Mouse (Mus musculus) splenic B cell, adult 2 months (primary cell): ENCODE results near the gene Odc1.

Source experiments
- DNase-seq: peaks from one replicate; pipeline ENCODE4 v3.0.0-alpha.2; 2011; ENCODE audit warnings: low read depth, low spot score
- H3K27me3 ChIP-seq: 2 replicates; pipeline ENCODE4 v1.6.1; 2012; ENCODE audit warnings: mild to moderate bottlenecking, low read length, moderate library complexity, mixed read lengths; ENCODE audit not compliant: control insufficient read depth, poor library complexity, insufficient read depth, severe bottlenecking
- H3K36me3 ChIP-seq: 2 replicates; pipeline ENCODE4 v1.6.1; 2012; ENCODE audit warnings: mild to moderate bottlenecking, low read length, moderate library complexity, mixed read lengths; ENCODE audit not compliant: control insufficient read depth, poor library complexity, insufficient read depth, severe bottlenecking

The Odc1 gene

DNA sequence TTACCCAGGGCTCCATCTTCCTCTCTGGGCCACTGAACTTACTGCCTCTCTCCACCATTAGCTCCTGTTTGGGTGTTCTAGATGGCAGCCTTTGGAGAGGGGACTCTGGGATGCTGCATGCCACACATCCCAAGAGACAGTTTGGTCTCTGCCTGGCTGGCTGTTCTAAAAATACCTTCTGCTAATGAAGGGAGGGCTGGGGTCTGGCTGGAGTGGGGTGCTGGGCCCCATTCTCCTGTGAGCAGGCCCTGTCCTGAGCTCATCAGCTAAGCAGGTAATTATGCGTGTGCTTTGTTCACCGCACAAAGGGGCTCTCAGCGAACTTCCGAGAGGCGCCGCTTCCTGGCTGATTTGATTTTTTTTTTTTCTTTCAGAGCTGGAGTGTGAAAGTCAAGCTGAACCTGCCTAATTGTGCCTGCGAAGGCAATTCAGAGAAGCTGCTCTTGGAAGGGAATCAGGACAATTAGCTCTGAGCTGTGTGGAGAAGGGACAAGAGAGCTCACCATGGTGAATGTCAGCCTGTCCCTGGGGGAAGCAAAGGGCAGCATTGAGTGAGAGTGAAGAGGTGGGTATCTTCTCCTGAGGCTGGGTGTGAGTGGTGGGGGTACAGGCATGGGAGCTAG, 12.9 kb downstream of the Odc1 start:
- Histone ChIP-seq H3K27me3 (no peaks in the 10 kb centered on the region), H3K36me3 (no peaks in the 10 kb centered on the region)
- no peak for DNase-seq

GRCm38 (mm10) chr12:17557967-17558345, 13.4 kb downstream of the Odc1 start:
- Histone ChIP-seq H3K36me3 (no peaks in the 10 kb centered on the region), H3K27me3 (no peaks in the 10 kb centered on the region)
- no peak for DNase-seq

- H3K27me3 ChIP-seq = no peaks in the 10 kb centered on the region
- DNase-seq = no peak
- no peaks in the 10 kb centered on the region for H3K36me3 ChIP-seq
Measured at GRCm38 (mm10) chr12:17562396-17562795, 17.8 kb downstream of the Odc1 start.

- no peaks in the 10 kb centered on the region for H3K27me3 ChIP-seq
- no peak for DNase-seq
- no peaks in the 10 kb centered on the region for H3K36me3 ChIP-seq
Measured at GRCm38 (mm10) chr12:17565393-17566045, 20.9 kb downstream of the Odc1 start.

GRCm38 (mm10) chr12:17566046-17566408, 21.4 kb downstream of the Odc1 start:
- Histone ChIP-seq H3K27me3 (no peaks in the 10 kb centered on the region), H3K36me3 (no peaks in the 10 kb centered on the region)
- no peak for DNase-seq

- no peaks in the 10 kb centered on the region for H3K27me3 ChIP-seq
- no peak for DNase-seq
- no peaks in the 10 kb centered on the region for H3K36me3 ChIP-seq
Measured at GRCm38 (mm10) chr12:17568564-17568963, 24.0 kb downstream of the Odc1 start.

DNA sequence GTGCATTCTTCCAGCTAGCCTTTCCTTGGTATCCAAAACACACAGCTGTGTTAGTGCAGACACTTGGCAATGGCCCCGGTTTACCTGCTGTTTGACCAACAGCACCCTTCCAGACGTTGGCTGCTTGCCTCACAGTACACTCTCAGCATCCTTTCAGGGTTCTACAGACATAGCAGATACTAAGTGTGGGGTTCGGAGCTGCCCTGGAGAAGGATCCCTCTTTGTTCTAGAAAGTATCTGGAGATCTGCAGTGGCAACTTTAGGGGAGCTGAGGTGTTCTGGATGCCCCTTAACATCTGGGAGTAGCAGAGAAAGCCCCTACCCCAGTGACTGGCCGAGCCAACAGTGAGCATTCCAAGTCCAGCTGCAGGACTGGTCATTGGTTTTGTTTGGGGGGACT, 30.0 kb downstream of the Odc1 start:
- DNase-seq = no peak
- Histone ChIP-seq H3K27me3 (no peaks in the 10 kb centered on the region), H3K36me3 (no peaks in the 10 kb centered on the region)

DNA sequence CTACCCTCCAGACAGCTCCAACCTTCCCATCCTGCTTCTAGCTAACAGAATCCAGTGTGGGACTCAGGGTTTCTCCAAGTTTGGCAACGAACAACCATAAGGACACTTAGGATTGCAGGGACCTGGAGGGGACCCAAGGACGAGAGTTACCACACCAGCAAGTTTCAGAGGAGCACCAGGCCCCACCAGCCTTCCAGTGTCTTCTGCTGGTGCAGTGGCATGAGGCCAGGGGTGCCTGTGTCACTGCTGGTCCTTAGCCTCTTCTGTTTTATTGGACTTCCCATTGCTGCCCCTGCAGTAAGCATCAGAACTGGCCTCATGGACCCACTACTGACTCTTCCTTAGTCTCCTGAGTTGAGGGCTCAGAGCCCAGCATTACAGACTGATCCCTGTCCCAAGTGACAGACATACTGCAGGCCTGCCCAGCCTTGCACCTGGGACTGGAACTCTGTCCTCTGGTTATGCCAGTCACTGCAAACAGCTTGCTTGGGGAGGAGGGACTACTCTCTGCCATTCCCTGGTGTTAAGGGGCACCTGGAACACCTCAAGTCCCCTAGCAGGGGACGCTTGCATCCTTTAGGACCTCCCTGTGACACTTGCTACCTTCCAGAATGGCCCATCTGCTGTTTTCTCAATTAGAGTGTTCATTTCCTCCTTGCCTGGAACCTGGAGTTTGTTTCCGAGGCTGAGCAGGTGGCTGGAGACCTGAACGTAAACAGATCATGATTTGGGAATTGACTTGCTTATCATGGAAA, 30.7 kb downstream of the Odc1 start:
- no peaks in the 10 kb centered on the region for H3K27me3 ChIP-seq
- DNase-seq = no peak
- H3K36me3 ChIP-seq = no peaks in the 10 kb centered on the region

GRCm38 (mm10) chr12:17576041-17576440, 31.4 kb downstream of the Odc1 start:
- Histone ChIP-seq H3K27me3 (no peaks in the 10 kb centered on the region), H3K36me3 (no peaks in the 10 kb centered on the region)
- no peak for DNase-seq

DNA sequence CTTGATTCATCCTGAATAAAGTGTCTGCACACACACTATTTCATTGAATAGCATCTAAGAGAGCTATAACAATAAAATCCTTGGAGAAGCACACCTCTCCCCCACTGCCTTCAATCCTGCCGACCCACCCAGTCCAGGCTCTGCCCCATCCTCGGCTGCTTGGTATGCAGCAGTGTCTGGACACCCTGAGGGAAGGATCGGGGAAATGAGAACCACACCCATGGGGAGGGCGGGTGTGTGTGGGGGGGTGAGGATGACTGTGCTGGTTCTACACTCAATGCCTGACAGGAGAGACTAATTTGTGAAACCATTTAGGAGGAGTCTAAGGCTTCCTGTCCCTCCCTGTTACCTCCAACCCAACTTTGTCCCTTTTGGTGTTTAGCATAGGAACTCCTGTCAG, 34.0 kb downstream of the Odc1 start:
- DNase-seq = no peak
- Histone ChIP-seq H3K36me3 (no peaks in the 10 kb centered on the region), H3K27me3 (no peaks in the 10 kb centered on the region)

- Histone ChIP-seq H3K36me3 (no peaks in the 10 kb centered on the region), H3K27me3 (no peaks in the 10 kb centered on the region)
Measured at GRCm38 (mm10) chr12:17581001-17581400, 36.4 kb downstream of the Odc1 start.

DNA sequence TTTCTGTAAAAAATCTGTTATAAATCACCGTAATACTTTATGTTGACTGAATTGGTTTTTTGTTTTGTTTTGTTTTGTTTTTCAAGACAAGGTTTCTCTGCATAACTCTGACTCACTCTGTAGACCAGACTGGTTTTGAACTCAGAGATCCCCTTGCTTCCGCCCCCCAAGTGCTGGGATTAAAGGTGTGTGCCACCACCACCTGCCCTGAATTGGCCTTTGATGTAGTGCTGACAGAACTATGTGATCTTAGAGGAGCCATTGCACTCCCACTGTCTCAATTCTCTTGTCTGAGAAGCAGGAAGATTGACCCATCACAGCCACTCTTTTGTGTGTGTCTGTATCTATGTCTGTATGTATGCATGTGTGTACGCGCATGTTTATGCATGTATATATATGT, 37.8 kb downstream of the Odc1 start:
- Histone ChIP-seq H3K36me3 (no peaks in the 10 kb centered on the region), H3K27me3 (no peaks in the 10 kb centered on the region)
- no peak for DNase-seq

More at GRCm38 (mm10) chr12:17581001-17581400, 36.4 kb downstream of the Odc1 start:
- DNase-seq = no peak

DNA sequence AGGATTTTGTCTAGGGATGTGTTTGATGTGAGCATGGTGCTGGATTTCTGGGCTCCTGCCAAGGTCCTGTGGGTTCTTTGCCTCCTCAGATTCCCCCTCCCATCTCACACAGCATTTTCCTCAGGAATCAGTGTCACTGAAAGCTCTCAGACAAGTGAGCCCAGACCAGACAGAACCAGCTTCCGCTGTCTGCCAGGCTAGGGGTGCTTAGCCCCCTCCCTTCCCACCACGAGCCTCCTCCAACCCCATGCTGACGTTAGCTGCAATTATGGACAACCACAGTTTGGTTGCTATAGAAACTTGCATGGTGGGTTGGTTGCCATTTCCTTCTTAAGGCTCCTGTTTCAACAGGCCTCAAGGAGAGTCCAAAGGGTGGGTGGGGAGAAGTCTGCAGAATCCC, 39.3 kb downstream of the Odc1 start:
- DNase-seq = no peak
- H3K36me3 ChIP-seq = no peaks in the 10 kb centered on the region
- H3K27me3 ChIP-seq = no peaks in the 10 kb centered on the region

DNA sequence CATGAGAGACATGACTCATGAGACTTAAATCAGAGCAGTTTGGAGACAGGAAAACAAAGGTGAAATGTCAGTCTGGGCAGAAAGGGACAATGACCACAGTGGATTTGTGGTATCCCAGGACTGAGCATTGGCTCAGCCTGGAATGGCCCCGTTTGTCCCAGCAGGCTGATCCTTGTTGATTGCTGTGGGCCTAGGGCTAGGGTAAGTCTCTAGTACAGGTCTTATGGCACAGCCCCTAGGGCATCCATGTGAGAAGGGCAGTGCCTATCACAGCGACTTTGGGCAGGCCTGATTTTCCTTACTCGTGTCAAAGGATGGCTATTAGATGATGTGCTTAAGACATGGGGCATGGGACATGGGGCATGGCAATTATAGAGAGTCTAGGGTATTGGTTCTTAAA, 41.4 kb downstream of the Odc1 start:
- Histone ChIP-seq H3K27me3 (no peaks in the 10 kb centered on the region), H3K36me3 (no peaks in the 10 kb centered on the region)
- DNase-seq = no peak

DNA sequence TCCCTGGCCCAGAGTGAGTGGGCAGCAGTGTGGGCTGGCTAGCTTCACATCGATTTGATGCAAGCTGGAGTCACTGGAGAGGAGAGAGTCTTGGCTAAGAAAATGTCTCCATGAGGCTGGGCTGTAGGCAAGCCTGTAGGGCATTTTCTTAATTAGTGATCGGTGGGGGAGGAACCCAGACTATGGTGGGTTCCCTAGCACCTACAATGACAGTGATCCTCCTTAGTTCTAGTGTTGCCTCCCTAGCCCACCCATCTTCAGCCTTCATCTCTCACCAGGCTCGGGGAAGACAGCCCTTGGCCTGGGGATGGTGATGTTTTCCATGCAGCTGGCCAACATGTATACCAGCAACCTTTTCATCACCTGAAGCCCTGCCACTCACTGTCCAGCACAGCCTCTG, 43.8 kb downstream of the Odc1 start:
- no peak for DNase-seq
- Histone ChIP-seq H3K27me3 (no peaks in the 10 kb centered on the region), H3K36me3 (no peaks in the 10 kb centered on the region)
